Mouse (Mus musculus) hindbrain, embryonic 15.5 days (tissue): ENCODE measurements at regions not wholly inside any gene's neighbourhood (a gene's known extent, or its start where the extent isn't known, plus 50 kb on each side); places are given as distances from the start of the nearest gene placed in this dataset.

Experiments used
- ATAC-seq: fragments of 200-750 bp; cut with Nextera tagmentation; 2 replicates; pipeline ENCODE4 v1.8.0; 2017; ENCODE audit warnings: low read depth, moderate number of reproducible peaks, moderate TSS enrichment; ENCODE audit not compliant: low FRiP score
- H3K27ac ChIP-seq: fragments of 300-500 bp; sonication (generic); replicated peaks from 2 replicates; pipeline ENCODE4 v1.5.1; 2015; ENCODE audit warnings: mild to moderate bottlenecking, inconsistent platforms
- H3K27me3 ChIP-seq: fragments of 300-500 bp; sonication (generic); 2 replicates; pipeline ENCODE4 v1.6.1; 2015; ENCODE audit warnings: control low read depth, inconsistent platforms
- H3K36me3 ChIP-seq: fragments of 300-500 bp; sonication (generic); 2 replicates; pipeline ENCODE4 v1.6.1; 2015; ENCODE audit warnings: control low read depth, inconsistent platforms
- H3K4me1 ChIP-seq: fragments of 300-500 bp; sonication (generic); replicated peaks from 2 replicates; pipeline ENCODE4 v1.6.1; 2015; ENCODE audit warnings: control low read depth, inconsistent platforms
- H3K4me2 ChIP-seq: fragments of 300-500 bp; sonication (generic); 2 replicates; pipeline ENCODE4 v1.6.1; 2015; ENCODE audit warnings: moderate library complexity, mild to moderate bottlenecking, inconsistent platforms
- H3K4me3 ChIP-seq: fragments of 300-500 bp; sonication (generic); 2 replicates; pipeline ENCODE4 v1.5.1; 2015; ENCODE audit warnings: mild to moderate bottlenecking, inconsistent platforms
- H3K9ac ChIP-seq: fragments of 300-500 bp; sonication (generic); 2 replicates; pipeline ENCODE4 v1.6.1; 2015; ENCODE audit warnings: inconsistent platforms
- H3K9me3 ChIP-seq: fragments of 300-500 bp; sonication (generic); 2 replicates; pipeline ENCODE4 v1.6.1; 2016; ENCODE audit warnings: control low read depth, inconsistent platforms
- WGBS: fragments of 180-500 bp; shearing (Covaris S2); methylation state at CpG from one replicate; pipeline ENCODE4 v1.1.7; 2015; 5-methylcytosine and 5-hydroxymethylcytosine counted together

DNA sequence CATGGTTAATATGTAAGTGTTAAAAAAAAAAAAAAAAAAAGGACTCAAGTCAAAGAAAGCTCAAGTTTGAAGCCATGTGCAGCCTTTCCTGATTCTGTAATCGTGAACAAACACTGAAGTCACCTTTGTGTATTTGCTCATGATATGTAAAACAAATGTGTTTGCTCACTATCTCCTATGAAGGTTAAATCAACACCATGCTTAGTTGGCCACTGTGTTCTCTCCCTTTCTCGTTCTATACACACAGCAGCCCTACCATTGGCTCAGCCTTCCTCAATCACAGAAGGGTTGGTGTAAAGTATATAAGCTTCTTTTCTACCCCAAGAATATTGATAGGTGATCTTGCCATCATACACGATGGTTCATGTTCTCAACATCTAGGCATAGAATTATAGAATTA, 409.7 kb upstream of the Atp2b1 start:
- Histone ChIP-seq H3K9me3 (no peaks in the 10 kb centered on the region), H3K36me3 (no peaks in the 10 kb centered on the region), H3K4me3 (no peak overlapping the region), H3K27ac (no peak overlapping the region), H3K4me2 (no peak overlapping the region), H3K4me1 (no peaks in the 10 kb centered on the region), H3K27me3 (no peaks in the 10 kb centered on the region), H3K9ac (no peak overlapping the region)
- no peak for ATAC-seq
- WGBS: 90% methylated on average over 3 of the region's 3 CpGs

- H3K9ac ChIP-seq: no peak overlapping the region
- WGBS: 70% methylated on average over 5 of the region's 5 CpGs
- no peak overlapping the region for H3K4me2 ChIP-seq
- no peaks in the 10 kb centered on the region for H3K27me3 ChIP-seq
- no peak for ATAC-seq
- no peaks in the 10 kb centered on the region for H3K36me3 ChIP-seq
- no peak overlapping the region for H3K27ac ChIP-seq
- no peaks in the 10 kb centered on the region for H3K4me1 ChIP-seq
- no peak overlapping the region for H3K4me3 ChIP-seq
- no peaks in the 10 kb centered on the region for H3K9me3 ChIP-seq
These were observed 405.6 kb upstream of the Atp2b1 start for GRCm38 (mm10) chr10:98508515-98509143.

GRCm38 (mm10) chr10:98514836-98515235, 399.4 kb upstream of the Atp2b1 start:
- no peak overlapping the region for H3K9ac ChIP-seq
- no peaks in the 10 kb centered on the region for H3K9me3 ChIP-seq
- no peaks in the 10 kb centered on the region for H3K27me3 ChIP-seq
- H3K4me1 ChIP-seq: no peaks in the 10 kb centered on the region
- no peaks in the 10 kb centered on the region for H3K36me3 ChIP-seq
- H3K4me3 ChIP-seq: no peak overlapping the region
- WGBS: 100% methylated on average over 1 of the region's 1 CpGs
- no peak for ATAC-seq
- H3K27ac ChIP-seq: no peak overlapping the region
- no peak overlapping the region for H3K4me2 ChIP-seq

DNA sequence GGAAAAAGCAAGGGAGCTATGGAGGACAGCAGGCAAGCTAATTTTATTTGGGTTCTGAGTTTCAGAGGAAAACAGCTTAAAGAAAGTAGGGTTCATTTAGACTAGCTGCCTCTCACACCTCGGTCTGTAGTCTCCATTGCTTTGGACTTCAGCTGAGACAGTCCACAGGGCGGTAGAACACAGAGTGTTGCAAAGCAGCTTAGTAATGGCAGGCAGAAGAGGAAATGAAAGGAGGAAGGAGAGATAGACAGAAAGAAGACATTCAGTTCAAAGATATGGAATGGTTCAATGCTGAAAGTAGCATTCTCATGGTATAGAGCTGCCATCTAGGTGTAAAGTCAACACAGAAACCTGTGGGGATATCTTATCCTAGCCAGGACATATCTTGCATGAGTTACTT, 396.6 kb upstream of the Atp2b1 start:
- H3K36me3 ChIP-seq: no peaks in the 10 kb centered on the region
- no peaks in the 10 kb centered on the region for H3K9me3 ChIP-seq
- no peak overlapping the region for H3K4me3 ChIP-seq
- no peak for ATAC-seq
- no peaks in the 10 kb centered on the region for H3K27me3 ChIP-seq
- H3K9ac ChIP-seq: no peak overlapping the region
- no peak overlapping the region for H3K4me2 ChIP-seq
- no peaks in the 10 kb centered on the region for H3K4me1 ChIP-seq
- no peak overlapping the region for H3K27ac ChIP-seq
- WGBS: 89% methylated on average over 2 of the region's 2 CpGs

GRCm38 (mm10) chr10:98529565-98529964, 384.6 kb upstream of the Atp2b1 start:
- Histone ChIP-seq H3K4me2 (no peak overlapping the region), H3K36me3 (no peaks in the 10 kb centered on the region), H3K9ac (no peak overlapping the region), H3K4me3 (no peak overlapping the region), H3K4me1 (no peaks in the 10 kb centered on the region), H3K9me3 (no peaks in the 10 kb centered on the region), H3K27me3 (no peaks in the 10 kb centered on the region), H3K27ac (no peak overlapping the region)
- no peak for ATAC-seq
- WGBS: 79% methylated on average over 4 of the region's 4 CpGs

DNA sequence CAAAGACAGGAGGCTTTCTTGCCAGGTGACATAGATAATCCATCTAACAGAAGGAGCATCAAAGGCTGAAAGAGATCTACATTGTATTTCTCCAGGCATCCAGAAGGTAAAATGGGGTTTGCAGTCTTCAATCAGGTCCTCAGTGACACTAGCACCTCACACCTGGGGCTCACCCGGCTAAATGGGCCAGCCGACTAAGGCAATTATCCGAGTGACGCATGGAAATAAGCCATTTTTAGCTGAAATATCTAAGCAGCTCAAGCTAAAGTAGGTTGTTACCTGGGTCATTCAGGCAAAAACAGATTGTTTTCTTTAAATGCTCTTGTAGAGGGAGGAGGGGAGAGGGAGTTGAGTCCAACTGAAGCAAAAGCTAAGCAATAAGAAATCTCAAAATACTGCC, 382.8 kb upstream of the Atp2b1 start:
- H3K36me3 ChIP-seq: no peaks in the 10 kb centered on the region
- no peak for ATAC-seq
- H3K4me2 ChIP-seq: no peak overlapping the region
- no peaks in the 10 kb centered on the region for H3K27me3 ChIP-seq
- WGBS: 86% methylated on average over 4 of the region's 4 CpGs
- no peak overlapping the region for H3K9ac ChIP-seq
- no peak overlapping the region for H3K4me3 ChIP-seq
- H3K27ac ChIP-seq: no peak overlapping the region
- H3K9me3 ChIP-seq: no peaks in the 10 kb centered on the region
- no peaks in the 10 kb centered on the region for H3K4me1 ChIP-seq

- no peak overlapping the region for H3K27ac ChIP-seq
- no peak overlapping the region for H3K9ac ChIP-seq
- no peaks in the 10 kb centered on the region for H3K27me3 ChIP-seq
- no peak for ATAC-seq
- H3K4me1 ChIP-seq: 0 out of 2 replicates have a peak, but pooled peaks cover 5% of the 10 kb centered on the region
- 76% methylated on average over 1 of the region's 1 CpGs for WGBS
- no peak overlapping the region for H3K4me2 ChIP-seq
- no peaks in the 10 kb centered on the region for H3K9me3 ChIP-seq
- H3K4me3 ChIP-seq: no peak overlapping the region
- H3K36me3 ChIP-seq: no peaks in the 10 kb centered on the region
These were observed 375.5 kb upstream of the Atp2b1 start for GRCm38 (mm10) chr10:98538706-98539105.

DNA sequence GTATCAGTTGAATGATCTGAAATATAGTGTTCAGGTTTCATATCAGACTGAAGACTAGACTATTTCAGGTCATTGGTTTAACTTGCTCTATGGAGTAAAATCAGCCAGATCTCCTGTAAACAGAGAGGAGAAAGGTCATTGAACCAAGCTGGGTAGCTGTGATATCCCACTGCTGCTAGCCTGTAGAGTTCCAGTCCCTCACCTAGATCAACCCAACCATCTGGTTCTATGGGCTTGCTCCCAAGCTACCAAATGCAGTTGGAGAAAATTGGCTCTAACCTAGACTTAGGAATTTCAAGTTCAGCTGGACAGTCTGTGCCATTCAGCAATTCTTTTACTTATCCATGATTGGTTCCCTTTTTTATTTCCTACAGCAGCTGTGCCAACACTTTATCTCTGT, 373.1 kb upstream of the Atp2b1 start:
- Histone ChIP-seq H3K4me1 (peaks cover 9% of the 10 kb centered on the region; the same call in 1 of the 2 replicates), H3K27ac (no peak overlapping the region), H3K4me2 (no peak overlapping the region), H3K27me3 (no peaks in the 10 kb centered on the region), H3K9me3 (no peaks in the 10 kb centered on the region), H3K4me3 (no peak overlapping the region), H3K36me3 (no peaks in the 10 kb centered on the region), H3K9ac (no peak overlapping the region)
- ATAC-seq: no peak

DNA sequence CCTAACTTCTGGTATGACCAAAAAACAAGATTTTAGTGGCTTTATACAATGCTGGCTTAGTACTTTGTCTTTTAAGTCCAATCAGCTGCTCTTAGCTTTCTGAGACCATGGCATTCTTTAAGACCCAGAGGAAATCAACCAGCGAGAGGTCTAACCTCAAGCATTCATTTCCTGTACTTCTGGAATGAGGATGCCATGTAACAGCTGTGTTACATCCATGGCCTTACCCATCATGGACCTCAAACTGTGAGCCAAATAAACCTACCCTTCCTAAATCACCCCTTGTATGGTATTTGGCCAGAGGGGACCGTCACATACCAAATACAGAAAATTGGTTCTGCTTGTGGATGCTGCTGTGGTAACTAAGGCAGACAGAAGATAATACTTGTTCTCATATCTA, 372.1 kb upstream of the Atp2b1 start:
- Histone ChIP-seq H3K9ac (no peak overlapping the region), H3K27ac (no peak overlapping the region), H3K4me3 (no peak overlapping the region), H3K9me3 (no peaks in the 10 kb centered on the region), H3K36me3 (no peaks in the 10 kb centered on the region), H3K4me1 (peaks cover 9% of the 10 kb centered on the region; the same call in 1 of the 2 replicates), H3K27me3 (no peaks in the 10 kb centered on the region), H3K4me2 (no peak overlapping the region)
- no peak for ATAC-seq
- WGBS: 89% methylated on average over 2 of the region's 2 CpGs

GRCm38 (mm10) chr10:98543253-98543997, 370.8 kb upstream of the Atp2b1 start:
- 30% methylated on average over 8 of the region's 8 CpGs for WGBS
- Histone ChIP-seq H3K36me3 (no peaks in the 10 kb centered on the region), H3K4me1 (peaks cover 9% of the 10 kb centered on the region; the same call in 1 of the 2 replicates), H3K9me3 (no peaks in the 10 kb centered on the region), H3K4me2 (peak overlapping the region; percentile 13; the same call in 1 of the 2 replicates), H3K9ac (no peak overlapping the region), H3K4me3 (no peak overlapping the region), H3K27ac (peak overlapping the region; percentile 53; the same call in 1 of the 2 replicates), H3K27me3 (no peaks in the 10 kb centered on the region)
- peak; percentile 76 for ATAC-seq

DNA sequence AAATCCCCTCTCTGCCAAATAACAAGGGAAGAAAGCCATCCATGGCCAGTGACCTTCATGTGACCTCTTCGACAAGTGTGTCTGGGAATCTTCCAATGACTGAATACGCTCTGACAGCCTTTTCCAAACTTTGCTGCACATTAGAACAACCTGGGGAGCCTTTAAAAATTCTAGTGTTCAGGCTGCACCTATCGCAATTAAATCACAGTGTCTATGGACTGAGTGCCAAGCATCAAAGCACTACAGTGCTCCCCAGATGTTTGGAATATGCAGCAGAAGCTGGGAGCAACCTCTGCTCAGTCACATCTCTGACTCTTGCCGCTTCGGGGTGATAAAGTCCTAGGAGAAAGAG, 370.2 kb upstream of the Atp2b1 start:
- 51% methylated on average over 5 of the region's 5 CpGs for WGBS
- Histone ChIP-seq H3K27me3 (no peaks in the 10 kb centered on the region), H3K4me2 (peak overlapping the region; percentile 13; the same call in 1 of the 2 replicates), H3K9ac (no peak overlapping the region), H3K9me3 (no peaks in the 10 kb centered on the region), H3K27ac (peak overlapping the region; percentile 53; the same call in 1 of the 2 replicates), H3K4me1 (peaks cover 9% of the 10 kb centered on the region; the same call in 1 of the 2 replicates), H3K4me3 (no peak overlapping the region), H3K36me3 (no peaks in the 10 kb centered on the region)
- ATAC-seq: no peak; the same call in 1 of the 2 replicates

DNA sequence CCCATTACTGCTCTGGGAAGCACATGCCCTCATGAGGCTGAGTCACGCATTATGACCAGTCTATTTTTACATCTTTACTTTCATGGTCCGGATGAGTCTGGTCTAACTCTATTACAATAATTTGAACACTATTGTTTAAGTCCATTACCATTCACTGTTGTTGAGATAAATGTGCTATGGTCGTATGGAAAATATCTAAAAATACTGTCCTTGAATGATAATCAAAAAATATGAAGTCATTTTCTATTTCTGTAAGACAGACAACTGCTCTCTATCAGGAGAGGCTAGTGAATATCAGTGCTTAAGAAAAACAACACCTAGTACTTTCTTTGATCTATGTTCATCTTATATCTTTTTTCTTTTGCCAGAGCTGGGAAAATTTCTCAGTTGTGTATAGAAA, 359.6 kb upstream of the Atp2b1 start:
- Histone ChIP-seq H3K9ac (no peak overlapping the region), H3K27me3 (no peaks in the 10 kb centered on the region), H3K4me1 (no peaks in the 10 kb centered on the region), H3K36me3 (no peaks in the 10 kb centered on the region), H3K27ac (no peak overlapping the region), H3K4me2 (no peak overlapping the region), H3K4me3 (no peak overlapping the region), H3K9me3 (no peaks in the 10 kb centered on the region)
- no peak for ATAC-seq
- WGBS: 91% methylated on average over 3 of the region's 3 CpGs
